Mouse (Mus musculus) lung, adult 18-20 months (tissue): ENCODE results near the gene Pank4.

Experiments
- DNase-seq, 2 experiments: peaks; one replicate each; pipeline ENCODE4 v3.0.0; 2022; ENCODE audit warnings: mixed read lengths in 2 of 2

Gene Pank4

DNA sequence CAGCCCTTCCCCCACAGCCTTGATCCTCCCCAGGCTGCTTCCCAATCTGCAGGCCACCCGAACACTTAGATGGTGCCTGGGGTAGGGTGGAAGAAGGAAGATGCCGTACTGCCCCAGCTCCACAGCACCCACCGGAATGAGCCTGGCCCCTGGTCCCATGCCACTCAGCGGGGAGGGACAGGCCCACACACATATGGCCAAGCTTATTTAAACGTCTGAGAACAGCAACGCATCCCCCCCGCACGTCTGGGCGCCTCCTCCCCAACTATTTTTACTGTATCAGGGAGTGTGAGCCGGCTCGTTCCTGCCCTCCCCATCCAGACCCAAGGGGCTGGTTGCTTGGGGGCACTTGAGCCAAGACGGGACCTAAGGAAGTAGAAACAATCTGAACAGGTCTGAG is 50.9 kb downstream of the Pank4 start:
- DNase-seq = no peak

- DNase-seq = no peak
Measured at GRCm38 (mm10) chr4:155015550-155015949, 51.6 kb downstream of the Pank4 start.

GRCm38 (mm10) chr4:155016807-155017206 is 52.9 kb downstream of the Pank4 start:
- DNase-seq = no peak

DNA sequence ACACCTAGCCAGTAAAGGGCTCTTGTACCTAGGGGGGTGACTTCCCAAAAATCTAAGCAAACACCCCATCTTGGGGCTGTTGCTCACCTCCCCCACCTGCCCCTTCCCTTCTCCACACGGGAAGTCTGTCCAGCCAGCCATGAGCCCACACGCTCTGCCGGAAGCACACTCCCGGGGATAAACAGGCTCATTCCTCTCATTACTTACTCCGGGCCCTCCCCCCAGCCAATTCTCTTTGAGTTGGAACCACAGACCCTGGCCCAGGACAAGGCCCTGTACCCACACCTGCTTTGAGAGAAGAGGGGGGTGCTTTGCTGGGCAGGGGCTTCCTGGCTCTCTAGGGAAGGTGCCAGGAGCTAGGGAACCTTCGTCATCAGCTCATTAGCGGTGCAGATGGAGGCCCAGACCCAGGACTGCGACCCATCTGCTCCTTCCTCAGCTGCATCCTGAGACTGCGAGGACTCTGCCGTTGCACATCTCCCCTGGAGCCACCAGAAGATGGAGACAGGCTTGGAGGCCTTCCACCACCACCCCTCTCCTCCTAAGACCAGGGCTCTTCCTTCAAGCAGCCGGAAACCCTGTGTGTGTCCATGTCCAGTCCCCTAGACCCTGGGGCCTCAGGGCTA is 53.4 kb downstream of the Pank4 start:
- no peak for DNase-seq

GRCm38 (mm10) chr4:155018066-155018465 is 54.1 kb downstream of the Pank4 start:
- DNase-seq = no peak

DNA sequence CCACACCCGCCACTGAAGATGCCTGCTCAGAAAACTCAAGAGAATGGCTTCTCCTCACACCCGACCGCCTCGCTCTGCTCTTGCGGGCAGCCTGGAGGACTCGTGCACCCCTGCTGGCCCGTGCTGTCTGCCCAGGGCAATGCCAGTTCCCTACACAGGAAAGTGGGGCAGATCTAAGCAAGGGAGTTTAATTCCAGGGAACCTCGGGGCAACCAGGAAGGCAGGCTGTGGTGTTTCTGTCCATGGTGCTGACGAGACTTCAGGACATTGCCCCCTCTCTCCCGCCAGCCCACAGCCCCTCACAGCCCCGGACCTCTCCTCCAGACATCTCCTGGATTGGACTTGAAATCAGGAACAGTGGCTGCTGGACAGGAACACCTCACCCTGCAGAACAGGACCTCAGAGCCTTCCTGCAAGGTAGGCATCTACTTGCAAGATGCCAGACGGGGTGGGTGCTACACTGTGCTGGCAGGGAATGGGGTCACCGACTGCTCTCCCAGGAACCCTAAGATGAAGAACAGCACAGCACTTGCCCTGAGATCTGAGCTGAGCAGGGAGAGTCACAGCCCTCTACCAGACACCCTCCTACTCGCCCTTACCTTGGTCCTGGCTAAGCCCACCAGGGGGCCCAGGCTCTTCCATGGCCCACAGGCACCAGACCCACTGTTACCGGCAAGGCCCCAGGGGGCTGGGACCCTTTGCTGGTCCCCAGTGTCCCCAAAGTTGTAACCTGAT is 54.8 kb downstream of the Pank4 start:
- no peak for DNase-seq

GRCm38 (mm10) chr4:155019336-155019847 is 55.5 kb downstream of the Pank4 start:
- DNase-seq = peak; percentile 57 to 64

DNA sequence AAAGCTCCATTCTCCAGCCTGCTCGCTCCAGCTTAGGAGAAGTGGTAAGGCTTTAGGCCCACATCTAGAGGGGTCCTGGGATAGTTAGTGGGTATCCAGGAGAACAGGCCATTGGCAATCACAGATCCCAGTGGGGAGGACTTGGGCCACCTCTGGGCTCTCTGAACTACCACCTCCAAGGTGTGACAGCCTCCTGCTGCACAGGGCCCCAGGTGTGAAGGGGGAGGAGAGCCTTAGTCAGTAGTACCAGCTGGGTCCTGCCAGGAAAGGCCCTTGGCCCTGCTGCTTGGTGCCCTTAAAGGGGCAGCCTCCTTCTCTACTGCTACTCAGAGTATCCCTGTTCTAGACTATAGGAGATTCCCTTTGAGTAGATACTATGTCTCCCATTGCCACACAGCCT is 56.2 kb downstream of the Pank4 start:
- no peak for DNase-seq

GRCm38 (mm10) chr4:155020813-155021212 is 56.9 kb downstream of the Pank4 start:
- no peak for DNase-seq

DNA sequence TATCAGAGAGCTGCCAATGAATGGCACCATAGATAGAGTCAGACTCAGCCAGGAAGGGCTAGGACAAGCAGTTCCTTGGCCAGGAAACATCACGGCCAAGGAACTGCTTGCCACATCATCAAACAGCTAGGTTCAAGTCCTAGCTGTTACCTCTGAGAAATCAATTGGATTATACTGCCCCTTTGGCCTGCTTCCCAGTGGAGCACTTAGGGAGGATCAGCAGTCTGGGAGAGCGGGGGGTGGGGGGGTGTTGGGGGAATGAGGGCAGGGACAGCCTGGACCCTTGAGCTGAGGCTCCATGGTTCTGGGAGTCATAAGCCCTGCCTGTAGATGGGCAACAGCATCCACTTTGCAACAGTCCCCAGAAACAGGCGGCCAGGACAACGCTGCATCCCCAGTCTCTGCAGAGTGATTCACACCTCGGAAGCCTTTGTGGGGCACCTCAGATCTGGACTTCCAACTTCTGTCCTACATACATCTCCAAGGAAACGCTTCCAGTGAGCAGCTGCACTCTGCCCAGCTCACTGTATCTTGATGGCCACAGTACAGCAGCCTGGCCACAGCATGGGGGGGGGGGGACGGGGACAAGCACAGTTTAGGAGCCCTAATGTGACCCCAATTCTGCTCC is 58.4 kb downstream of the Pank4 start:
- DNase-seq = no peak

DNA sequence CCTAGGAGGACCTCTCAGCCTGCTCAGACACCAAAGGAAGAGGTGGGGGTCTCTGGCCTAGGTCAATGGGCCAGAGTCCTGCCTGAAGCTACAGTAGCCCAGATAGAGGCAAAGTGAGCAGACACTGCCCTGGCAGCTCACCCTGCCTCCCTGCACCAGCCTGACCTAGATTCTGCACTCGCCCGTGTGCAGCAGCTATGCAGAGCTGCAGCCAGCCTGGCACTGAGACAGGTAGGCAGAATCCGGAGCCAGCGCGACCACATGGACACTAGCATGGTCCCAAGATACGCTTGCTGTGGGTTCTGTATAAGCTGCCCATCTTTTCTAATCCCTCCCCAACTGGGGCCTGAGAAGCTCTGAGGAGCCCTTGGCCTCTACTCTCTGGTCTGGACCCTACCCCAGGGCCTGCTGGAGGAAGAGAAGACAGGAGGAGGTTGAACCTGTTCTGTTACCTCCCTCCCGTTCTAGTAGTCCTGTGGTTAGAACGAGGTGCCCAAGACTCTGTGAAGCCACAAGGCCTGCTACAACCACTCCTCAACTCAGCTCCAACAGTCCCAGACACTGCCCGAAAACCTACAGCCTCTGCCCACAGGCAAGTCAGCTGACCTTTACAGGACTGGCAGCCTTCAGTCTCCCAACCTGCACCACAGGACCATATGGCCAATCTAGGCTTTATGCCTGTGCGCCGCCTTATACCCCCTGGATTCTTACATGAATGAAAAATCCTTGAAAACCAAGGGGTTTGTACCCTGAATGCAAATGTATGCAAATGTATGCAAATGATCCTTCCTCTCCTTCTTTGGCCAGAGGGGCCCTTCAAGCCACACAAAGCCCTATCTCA is 60.5 kb downstream of the Pank4 start:
- DNase-seq = no peak
